Mouse (Mus musculus): ENCODE data around the gene Lmna.

- TF ChIP-seq POLR2A (IDR thresholded peaks at IDR 0.05; ENCODE audit: control insufficient read depth in 1 of 2, insufficient read depth in 1 of 2, low read depth in 1 of 2, low read length in 2 of 2, poor library complexity in 1 of 2) = no peak
- TF ChIP-seq ELF1 (IDR thresholded peaks at IDR 0.05; ENCODE audit: low read depth, low read length) = no peak
- no peak for TF ChIP-seq POLR2AphosphoS5 (IDR thresholded peaks at IDR 0.05; ENCODE audit: borderline replicate concordance, low read depth, low read length)
- TF ChIP-seq NELFE (IDR thresholded peaks at IDR 0.05; ENCODE audit: low read depth, low read length) = no peak
- no peak for TF ChIP-seq EP300 (IDR thresholded peaks at IDR 0.05; ENCODE audit: low read depth in 1 of 2, low read length in 2 of 2)
These were observed 8.9 kb downstream of the Lmna start for GRCm38 (mm10) chr3:88500655-88501365.

Data from MEL (cell line).